Mouse (Mus musculus): ENCODE results near the gene Plekhg2. TPM values are rescaled to one million over a fixed set of nuclear protein-coding genes. Genes with fewer than 3 reads are reported as not detected.
A peak's percentile ranks its signal among the peaks of the same experiment; 100 is the strongest.

Plekhg2 gene
- polyA plus RNA-seq, 1 experiment from 2014 or later, result 75.1 TPM

GRCm38 (mm10) chr7:28355221-28355620, 17.2 kb downstream of the Plekhg2 start:
- ATAC-seq (ENCODE audit: insufficient read depth), result no peak
- peaks cover 18% of the 10 kb centered on the region for H3K4me1 ChIP-seq (ENCODE audit: insufficient read depth)
- H3K9me3 ChIP-seq (ENCODE audit: low read depth, low read length), result no peaks in the 10 kb centered on the region
- no peak overlapping the region for H3K9ac ChIP-seq
- WGBS, result 95% methylated on average over 3 of the region's 3 CpGs
- no peak overlapping the region for H3K4me3 ChIP-seq (ENCODE audit: low read depth, low read length)
- peaks cover 52% of the 10 kb centered on the region for H3K36me3 ChIP-seq (ENCODE audit: insufficient read depth)
- no peaks in the 10 kb centered on the region for H3K27me3 ChIP-seq (ENCODE audit: insufficient read depth, low read length)
- no peak overlapping the region for H3K4me2 ChIP-seq
- DNase-seq, result no peak
- TF ChIP-seq CTCF (IDR thresholded peaks at IDR 0.05; ENCODE audit: low read depth), result no peak
- H3K27ac ChIP-seq (ENCODE audit: low read depth), result no peak overlapping the region

- H3K4me1 ChIP-seq (ENCODE audit: insufficient read depth), result peaks cover 18% of the 10 kb centered on the region
- no peaks in the 10 kb centered on the region for H3K27me3 ChIP-seq (ENCODE audit: insufficient read depth, low read length)
- H3K9ac ChIP-seq, result no peak overlapping the region
- 91% methylated on average over 3 of the region's 3 CpGs for WGBS
- ATAC-seq (ENCODE audit: insufficient read depth) (no peak), DNase-seq (no peak)
- H3K9me3 ChIP-seq (ENCODE audit: low read depth, low read length), result no peaks in the 10 kb centered on the region
- no peak for TF ChIP-seq CTCF (IDR thresholded peaks at IDR 0.05; ENCODE audit: low read depth)
- H3K4me2 ChIP-seq, result no peak overlapping the region
- H3K4me3 ChIP-seq (ENCODE audit: low read depth, low read length), result no peak overlapping the region
- no peak overlapping the region for H3K27ac ChIP-seq (ENCODE audit: low read depth)
- peaks cover 46% of the 10 kb centered on the region for H3K36me3 ChIP-seq (ENCODE audit: insufficient read depth)
Observed at GRCm38 (mm10) chr7:28354596-28354995, 17.8 kb downstream of the Plekhg2 start.

GRCm38 (mm10) chr7:28354113-28354581, 18.3 kb downstream of the Plekhg2 start:
- WGBS, result 83% methylated on average over 3 of the region's 3 CpGs
- H3K9me3 ChIP-seq (ENCODE audit: low read depth, low read length), result no peaks in the 10 kb centered on the region
- H3K36me3 ChIP-seq (ENCODE audit: insufficient read depth), result peaks cover 42% of the 10 kb centered on the region
- H3K4me1 ChIP-seq (ENCODE audit: insufficient read depth), result peaks cover 18% of the 10 kb centered on the region
- no peak overlapping the region for H3K9ac ChIP-seq
- no peak for TF ChIP-seq CTCF (IDR thresholded peaks at IDR 0.05; ENCODE audit: low read depth)
- no peak overlapping the region for H3K4me3 ChIP-seq (ENCODE audit: low read depth, low read length)
- no peak overlapping the region for H3K4me2 ChIP-seq
- no peak for ATAC-seq (ENCODE audit: insufficient read depth)
- H3K27me3 ChIP-seq (ENCODE audit: insufficient read depth, low read length), result no peaks in the 10 kb centered on the region
- H3K27ac ChIP-seq (ENCODE audit: low read depth), result no peak overlapping the region
- DNase-seq, result no peak

DNA sequence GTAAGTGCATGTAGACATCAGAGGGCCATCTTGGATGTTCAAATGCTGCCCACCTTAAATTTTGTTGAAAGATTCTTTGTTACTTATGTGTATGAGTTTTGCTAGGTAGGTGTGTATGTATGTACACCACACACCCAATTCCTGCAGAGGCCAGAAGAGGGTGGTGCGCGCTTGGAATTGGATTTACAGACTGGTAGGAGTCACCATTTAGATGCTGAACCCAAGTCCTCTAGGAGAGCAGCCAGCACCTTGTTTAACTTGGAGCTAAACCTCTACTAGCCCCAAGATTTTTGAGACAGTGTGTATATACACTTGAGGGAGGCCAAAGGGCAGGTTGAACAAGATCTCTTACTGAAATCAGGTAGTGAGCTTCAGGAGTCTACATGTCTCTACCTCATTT, 19.1 kb downstream of the Plekhg2 start:
- no peak overlapping the region for H3K27ac ChIP-seq (ENCODE audit: low read depth)
- H3K36me3 ChIP-seq (ENCODE audit: insufficient read depth), result peaks cover 37% of the 10 kb centered on the region
- H3K4me2 ChIP-seq, result no peak overlapping the region
- TF ChIP-seq CTCF (IDR thresholded peaks at IDR 0.05; ENCODE audit: low read depth), result peak; percentile 16; the same call in 1 of the 2 replicates
- no peaks in the 10 kb centered on the region for H3K9me3 ChIP-seq (ENCODE audit: low read depth, low read length)
- no peak overlapping the region for H3K4me3 ChIP-seq (ENCODE audit: low read depth, low read length)
- no peak for ATAC-seq (ENCODE audit: insufficient read depth)
- no peaks in the 10 kb centered on the region for H3K27me3 ChIP-seq (ENCODE audit: insufficient read depth, low read length)
- WGBS, result 85% methylated on average over 2 of the region's 2 CpGs
- no peak overlapping the region for H3K9ac ChIP-seq
- no peak for DNase-seq
- peaks cover 18% of the 10 kb centered on the region for H3K4me1 ChIP-seq (ENCODE audit: insufficient read depth)

GRCm38 (mm10) chr7:28351676-28352191, 20.7 kb downstream of the Plekhg2 start:
- Histone ChIP-seq H3K9ac (peak overlapping the region; percentile 99), H3K27me3 (ENCODE audit: insufficient read depth, low read length) (no peaks in the 10 kb centered on the region), H3K27ac (ENCODE audit: low read depth) (peak overlapping the region; percentile 80), H3K4me2 (peak overlapping the region; percentile 94), H3K9me3 (ENCODE audit: low read depth, low read length) (no peaks in the 10 kb centered on the region), H3K4me1 (ENCODE audit: insufficient read depth) (peaks cover 6% of the 10 kb centered on the region), H3K36me3 (ENCODE audit: insufficient read depth) (peaks cover 37% of the 10 kb centered on the region), H3K4me3 (ENCODE audit: low read depth, low read length) (peak overlapping the region; percentile 89)
- DNase-seq, result no peak
- 26% methylated on average over 4 of the region's 4 CpGs for WGBS
- ATAC-seq (ENCODE audit: insufficient read depth), result no peak
- no peak for TF ChIP-seq CTCF (IDR thresholded peaks at IDR 0.05; ENCODE audit: low read depth)

- Histone ChIP-seq H3K9me3 (ENCODE audit: low read depth, low read length) (no peaks in the 10 kb centered on the region), H3K27me3 (ENCODE audit: insufficient read depth, low read length) (no peaks in the 10 kb centered on the region), H3K27ac (ENCODE audit: low read depth) (peak within 1 kb of the TSS; percentile 80), H3K36me3 (ENCODE audit: insufficient read depth) (peaks cover 37% of the 10 kb centered on the region), H3K4me1 (ENCODE audit: insufficient read depth) (peaks cover 6% of the 10 kb centered on the region), H3K4me2 (peak within 1 kb of the TSS; percentile 94), H3K9ac (peak within 1 kb of the TSS; percentile 99), H3K4me3 (ENCODE audit: low read depth, low read length) (peak within 1 kb of the TSS; percentile 89)
- WGBS, result under 1% methylated on average over 50 of the region's 50 CpGs
- DNase-seq, result peak; percentile 99
- TF ChIP-seq CTCF (IDR thresholded peaks at IDR 0.05; ENCODE audit: low read depth), result no peak
- ATAC-seq (ENCODE audit: insufficient read depth), result peak; percentile 93
Observed at GRCm38 (mm10) chr7:28350155-28350883, 22.1 kb downstream of the Plekhg2 start, which contains the start of gene Rps16. TSS of gene Rps16 (plus strand) at chr7:28350652.

- Histone ChIP-seq H3K4me3 (ENCODE audit: low read depth, low read length) (no peak overlapping the region), H3K4me2 (no peak overlapping the region), H3K4me1 (ENCODE audit: insufficient read depth) (peaks cover 6% of the 10 kb centered on the region), H3K36me3 (ENCODE audit: insufficient read depth) (peaks cover 22% of the 10 kb centered on the region), H3K27ac (ENCODE audit: low read depth) (no peak overlapping the region), H3K9ac (no peak overlapping the region), H3K27me3 (ENCODE audit: insufficient read depth, low read length) (no peaks in the 10 kb centered on the region), H3K9me3 (ENCODE audit: low read depth, low read length) (no peaks in the 10 kb centered on the region)
- ATAC-seq (ENCODE audit: insufficient read depth), result no peak
- WGBS, result 79% methylated on average over 7 of the region's 7 CpGs
- TF ChIP-seq CTCF (IDR thresholded peaks at IDR 0.05; ENCODE audit: low read depth), result peak; percentile 28
- peak; percentile 63 for DNase-seq
Observed at GRCm38 (mm10) chr7:28348601-28349000, 23.8 kb downstream of the Plekhg2 start.

Measured in lung, embryonic 14.5 days (tissue).